Mouse (Mus musculus) 3T3-L1 (cell line): ENCODE measurements around the gene Golga2.
A peak's percentile ranks its signal among the peaks of the same experiment; 100 is the strongest.
"Not testable (repeated sequence)": the region's sequence is repeated elsewhere in the genome, so short reads cannot be mapped to it uniquely, and the experiment has no call there.

Experiments
- DNase-seq: peaks from one replicate; pipeline ENCODE4 v3.0.0-alpha.2; 2015; ENCODE audit warnings: low read depth, low spot score

The Golga2 gene

DNA sequence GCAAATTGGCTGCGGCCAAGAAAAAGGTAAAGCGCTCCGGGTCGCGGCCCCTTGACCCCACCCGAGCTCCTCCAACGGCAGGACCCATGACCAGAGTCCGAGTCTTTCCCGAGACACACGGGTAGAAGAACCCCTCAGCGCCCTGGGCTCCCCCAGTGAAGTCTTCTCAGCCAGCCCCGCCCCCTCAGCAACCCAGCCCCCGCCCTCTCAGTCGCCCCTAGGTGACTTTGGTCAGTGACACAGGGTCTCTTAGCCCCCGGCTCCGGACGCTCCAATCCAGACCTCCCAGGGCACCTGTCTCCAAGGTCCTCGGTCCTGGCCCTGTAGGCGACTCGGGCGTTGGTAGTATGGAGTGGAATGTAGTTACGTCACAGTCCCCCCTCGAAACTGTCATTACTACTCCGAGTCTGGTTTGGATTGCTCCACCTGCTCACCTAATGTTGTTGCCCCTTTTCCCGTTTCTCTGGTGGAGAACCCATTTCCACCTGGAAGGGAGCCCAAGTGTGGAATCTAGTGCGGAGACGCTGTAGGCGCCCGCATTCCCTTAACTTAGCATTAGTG, 1.3 kb downstream of the Golga2 start:
- DNase-seq = peak; percentile 55

DNA sequence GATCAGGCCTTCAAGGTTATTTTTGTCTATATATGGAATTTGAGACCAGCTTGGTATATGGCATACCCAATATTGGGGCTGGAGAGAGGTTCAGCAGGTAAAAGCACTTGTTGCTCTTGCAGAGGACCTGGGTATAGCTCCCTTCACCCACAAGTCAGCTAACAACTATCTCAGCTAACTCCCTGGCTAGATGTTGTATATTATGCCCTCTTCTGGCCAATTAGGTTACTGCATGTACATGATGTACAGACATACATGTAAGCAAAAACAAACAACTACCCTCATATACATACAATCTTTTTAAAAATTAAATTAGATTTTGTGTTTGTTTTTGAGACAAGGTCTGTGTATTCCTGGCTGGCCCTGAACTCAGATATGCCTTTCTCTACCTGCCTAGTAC, 2.4 kb downstream of the Golga2 start:
- peak; percentile 88 for DNase-seq

DNA sequence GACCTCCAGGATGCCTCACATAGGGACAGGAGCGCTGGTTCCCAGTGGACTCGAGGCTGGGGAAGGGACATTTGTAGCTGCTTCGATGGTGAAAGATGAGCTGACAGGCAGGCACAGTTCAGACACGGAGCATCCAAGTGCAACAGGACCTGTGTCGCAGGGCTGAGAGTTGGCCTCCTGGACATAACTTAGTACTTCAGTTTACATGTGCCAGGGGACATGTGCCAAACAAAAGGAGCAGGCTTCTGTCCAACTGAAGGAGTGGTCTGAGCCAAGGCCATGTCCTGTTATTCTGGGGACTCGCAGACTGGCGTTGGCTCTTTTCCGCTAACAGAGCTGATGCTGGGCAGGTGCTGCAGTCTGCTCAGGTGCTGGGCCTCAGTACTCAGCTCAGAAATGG, 7.2 kb downstream of the Golga2 start:
- no peak for DNase-seq

GRCm38 (mm10) chr2:32295285-32295684, 8.1 kb downstream of the Golga2 start:
- no peak for DNase-seq

DNA sequence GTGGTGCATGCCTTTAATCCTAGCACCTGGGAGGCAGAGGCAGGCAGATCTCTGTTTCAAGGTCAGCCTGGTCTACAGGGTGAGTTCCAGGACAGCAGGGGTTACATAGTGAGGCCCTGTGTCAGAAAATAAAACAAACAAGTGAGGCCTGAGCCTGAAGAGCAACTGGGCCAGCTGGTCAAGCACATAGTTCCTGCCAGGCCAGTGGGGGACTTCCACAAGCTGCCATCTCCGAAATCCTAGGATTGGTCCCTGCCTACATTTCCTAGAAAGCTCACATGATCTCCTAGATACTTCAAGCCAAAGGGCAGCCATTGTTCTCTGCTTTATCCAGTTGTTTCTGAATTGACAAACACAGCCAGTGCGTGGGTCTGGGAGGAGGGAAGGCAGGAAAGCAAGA, 8.7 kb downstream of the Golga2 start:
- not testable (repeated sequence) for DNase-seq

DNA sequence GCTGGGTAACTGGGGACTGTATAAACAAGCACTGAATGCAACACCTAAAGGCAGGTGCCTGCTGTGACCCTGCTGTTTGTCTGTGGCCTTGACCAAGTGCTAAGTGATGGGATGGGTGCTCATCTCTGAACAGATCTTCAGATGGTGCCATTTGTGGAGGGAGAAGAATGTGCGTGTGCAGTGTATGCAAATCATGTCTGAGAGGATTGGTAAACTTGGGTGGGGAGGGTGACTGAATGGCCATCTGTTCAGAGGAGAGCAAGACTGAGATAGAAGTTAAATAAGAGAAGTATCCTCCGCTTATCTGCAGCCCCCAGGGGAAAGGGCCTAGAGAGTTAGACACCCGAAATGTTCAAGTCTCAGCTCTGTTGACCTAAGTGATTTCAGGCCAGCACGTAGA, 12.3 kb downstream of the Golga2 start:
- DNase-seq = no peak

GRCm38 (mm10) chr2:32302952-32303351, 15.8 kb downstream of the Golga2 start:
- DNase-seq = no peak

DNA sequence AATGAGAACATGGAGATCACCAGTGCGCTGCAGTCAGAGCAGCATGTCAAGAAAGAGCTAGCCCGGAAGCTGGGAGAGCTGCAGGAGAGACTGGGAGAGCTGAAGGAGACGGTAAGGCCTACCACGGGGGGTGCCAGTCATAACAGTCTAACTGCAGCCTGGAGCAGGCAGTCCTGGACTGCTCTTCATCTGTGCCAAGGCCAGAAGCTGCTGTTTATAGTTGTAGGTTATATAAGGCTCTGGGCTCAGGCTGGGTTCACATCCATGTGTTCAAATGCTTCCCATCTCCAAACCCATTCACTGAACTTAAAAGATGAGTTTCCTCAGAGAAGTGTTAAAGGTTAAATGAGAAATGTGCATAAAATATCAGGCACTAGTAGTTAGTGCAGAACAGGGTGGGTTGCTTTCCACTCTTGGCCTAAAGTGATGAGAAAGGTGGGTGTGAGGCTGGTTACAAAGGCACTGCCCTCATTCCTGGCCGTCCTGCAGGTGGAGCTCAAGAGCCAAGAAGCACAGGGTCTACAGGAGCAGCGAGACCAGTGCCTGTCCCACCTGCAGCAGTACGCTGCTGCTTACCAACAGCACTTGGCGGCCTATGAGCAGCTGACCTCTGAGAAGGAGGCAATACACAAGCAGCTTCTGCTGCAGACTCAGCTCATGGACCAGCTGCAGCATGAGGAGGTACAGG, 17.1 kb downstream of the Golga2 start:
- DNase-seq = peak; percentile 80

DNA sequence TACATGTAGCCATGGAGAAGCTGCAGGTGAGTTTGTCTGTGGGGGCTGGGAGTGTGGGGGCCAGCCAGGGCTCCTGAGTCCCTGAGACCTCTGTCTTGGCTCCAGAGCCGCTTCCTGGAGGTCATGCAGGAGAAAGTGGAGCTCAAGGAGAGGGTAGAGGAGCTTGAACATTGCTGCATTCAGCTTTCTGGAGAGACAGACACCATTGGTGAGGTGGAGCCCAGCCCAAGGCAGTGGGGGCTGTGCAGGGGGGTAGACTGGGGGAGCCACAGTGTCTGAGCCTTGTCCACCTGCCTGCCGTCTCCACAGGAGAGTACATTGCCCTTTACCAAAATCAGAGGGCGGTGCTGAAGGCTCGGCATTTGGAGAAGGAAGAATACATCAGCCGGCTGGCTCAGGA, 18.5 kb downstream of the Golga2 start:
- DNase-seq = no peak

DNA sequence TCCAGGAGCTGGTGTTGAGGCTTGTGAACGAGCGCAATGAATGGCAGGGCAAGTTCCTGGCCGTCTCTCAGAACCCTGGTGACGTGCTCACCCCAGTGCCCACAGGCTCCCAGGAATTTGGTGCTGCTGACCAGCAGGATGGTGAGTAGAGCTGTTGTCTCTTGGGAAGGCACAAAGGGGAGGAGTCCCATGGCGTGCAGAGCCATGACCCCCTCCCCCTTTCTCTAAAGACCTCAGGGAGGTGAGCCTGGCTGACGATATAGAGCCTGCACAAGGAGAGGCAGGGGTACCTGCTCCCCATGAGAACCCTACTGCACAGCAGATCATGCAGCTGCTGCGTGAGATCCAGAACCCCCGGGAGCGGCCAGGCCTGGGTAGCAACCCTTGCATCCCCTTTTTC, 19.0 kb downstream of the Golga2 start:
- DNase-seq = no peak

DNA sequence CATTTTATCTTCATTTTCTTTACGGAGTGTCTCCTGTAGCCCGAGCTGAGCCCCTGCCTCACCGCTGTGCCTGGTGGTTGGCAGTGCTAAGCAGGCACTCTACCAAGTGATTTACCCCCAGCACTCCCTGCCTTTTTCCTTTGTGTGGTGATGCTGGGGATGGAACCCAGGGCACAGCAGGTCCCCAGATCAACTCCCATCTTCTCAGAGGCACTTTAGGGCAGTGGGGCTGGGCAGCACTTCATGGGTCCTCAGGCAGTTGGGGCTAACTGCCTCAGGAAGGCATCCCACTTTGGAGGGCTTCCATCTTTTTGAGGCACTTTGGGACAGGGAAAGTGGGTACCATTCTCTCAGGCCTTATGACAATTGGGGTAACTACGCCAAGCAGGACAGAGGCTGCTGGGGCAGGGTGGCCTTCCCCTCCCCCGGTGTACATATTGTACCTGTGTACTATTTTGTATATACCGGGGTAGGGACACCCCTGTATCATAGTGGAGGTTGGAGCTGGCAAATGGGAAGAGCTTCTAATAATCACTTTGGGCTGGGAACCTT, 20.1 kb downstream of the Golga2 start:
- DNase-seq = no peak

DNA sequence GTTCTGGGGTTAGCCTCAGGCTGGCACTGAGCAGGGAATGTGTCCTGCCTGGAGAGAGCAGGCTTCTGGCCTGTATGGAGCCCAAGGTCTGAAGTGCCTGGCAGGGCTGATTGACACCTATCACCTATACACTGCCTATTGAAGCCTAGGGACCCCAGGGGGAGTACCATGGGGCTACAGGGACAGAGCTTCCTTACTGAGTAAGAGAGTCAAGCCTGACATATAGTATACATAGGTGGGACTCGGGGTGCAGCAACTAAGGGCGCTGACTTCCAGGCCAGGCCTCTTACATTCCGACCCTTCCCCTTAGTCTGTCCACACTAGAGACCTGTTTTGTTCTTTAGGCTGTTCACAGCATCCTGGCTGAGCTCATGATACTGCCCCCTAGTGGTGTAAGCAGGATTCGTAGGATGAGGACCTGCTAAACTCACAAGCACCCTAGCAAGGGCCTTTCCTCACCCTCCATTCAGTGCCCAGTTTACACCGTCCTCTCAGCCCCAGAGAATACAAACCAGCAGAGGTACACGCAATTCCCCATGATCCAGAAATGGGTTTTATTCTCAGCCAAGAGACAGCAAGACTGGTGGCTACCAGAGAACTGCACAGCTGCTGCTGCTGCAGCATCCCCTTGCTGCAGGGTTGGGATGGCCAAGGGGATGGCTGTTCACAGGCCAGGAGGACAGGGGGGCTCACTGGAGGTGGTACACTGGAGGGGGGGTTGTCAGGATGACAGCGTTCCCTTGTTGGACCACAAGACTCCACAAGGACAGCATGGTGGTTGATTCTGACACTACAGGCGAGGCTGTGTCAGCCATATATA, 21.0 kb downstream of the Golga2 start:
- DNase-seq = peak; percentile 90

GRCm38 (mm10) chr2:32308870-32309568, 21.8 kb downstream of the Golga2 start:
- no peak for DNase-seq

GRCm38 (mm10) chr2:32310096-32310845, 23.1 kb downstream of the Golga2 start:
- DNase-seq = no peak

GRCm38 (mm10) chr2:32311443-32312317, 24.5 kb downstream of the Golga2 start:
- no peak for DNase-seq

DNA sequence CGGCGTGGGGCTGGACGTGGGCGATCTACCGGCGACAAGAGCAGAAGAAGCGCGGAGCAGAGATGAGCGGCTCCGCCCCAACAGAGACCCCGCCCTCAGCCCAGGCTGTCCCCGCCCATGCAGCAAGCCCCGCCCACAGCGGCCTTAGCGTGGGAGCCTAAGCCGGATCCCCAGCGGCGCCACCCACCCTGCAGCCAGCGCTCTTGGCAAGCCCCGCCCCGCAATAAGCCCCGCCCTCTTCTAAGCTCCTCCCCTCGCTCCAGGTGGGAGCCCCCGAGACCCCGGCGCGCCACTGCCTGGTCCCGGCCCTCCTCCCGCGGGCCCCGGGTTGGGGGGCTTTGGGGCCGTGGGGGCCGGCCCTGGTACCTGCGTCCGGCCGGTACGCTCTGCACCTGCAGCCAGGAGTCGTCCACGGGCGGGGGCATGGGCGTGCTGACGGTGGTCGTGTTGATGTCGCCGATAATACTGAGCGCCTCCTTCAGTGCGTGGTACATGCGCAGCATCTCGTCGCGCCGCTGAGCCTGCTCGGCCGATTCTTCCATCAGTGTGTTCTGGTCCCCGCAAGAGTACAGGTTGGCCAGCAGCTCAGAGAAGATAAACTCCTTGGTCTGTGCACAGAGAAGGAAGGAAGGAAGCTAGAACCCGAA, 25.3 kb downstream of the Golga2 start:
- no peak for DNase-seq

- DNase-seq = no peak
Measured at GRCm38 (mm10) chr2:32314831-32315230, 27.6 kb downstream of the Golga2 start.

- peak; percentile 93 for DNase-seq
Measured at GRCm38 (mm10) chr2:32315751-32316150, 28.6 kb downstream of the Golga2 start.

GRCm38 (mm10) chr2:32316887-32317656, 29.9 kb downstream of the Golga2 start:
- DNase-seq = peak; percentile 80
